Mouse (Mus musculus) CD4-positive, CD25-positive, alpha-beta regulatory T cell, adult 9 weeks (primary cell): ENCODE measurements around the gene Ivns1abp. TPM values are rescaled to one million over a fixed set of nuclear protein-coding genes. Genes with fewer than 3 reads are reported as not detected.

Experiments used
- polyA plus RNA-seq: library from polyadenylated mRNA; unstranded; fragments of 100-300 nt; shearing (Covaris generic); gene quantifications from one replicate; pipeline ENCODE4 v1.2.1, GENCODE M21; 2017

The Ivns1abp gene
- polyA plus RNA-seq, result 144 TPM

DNA sequence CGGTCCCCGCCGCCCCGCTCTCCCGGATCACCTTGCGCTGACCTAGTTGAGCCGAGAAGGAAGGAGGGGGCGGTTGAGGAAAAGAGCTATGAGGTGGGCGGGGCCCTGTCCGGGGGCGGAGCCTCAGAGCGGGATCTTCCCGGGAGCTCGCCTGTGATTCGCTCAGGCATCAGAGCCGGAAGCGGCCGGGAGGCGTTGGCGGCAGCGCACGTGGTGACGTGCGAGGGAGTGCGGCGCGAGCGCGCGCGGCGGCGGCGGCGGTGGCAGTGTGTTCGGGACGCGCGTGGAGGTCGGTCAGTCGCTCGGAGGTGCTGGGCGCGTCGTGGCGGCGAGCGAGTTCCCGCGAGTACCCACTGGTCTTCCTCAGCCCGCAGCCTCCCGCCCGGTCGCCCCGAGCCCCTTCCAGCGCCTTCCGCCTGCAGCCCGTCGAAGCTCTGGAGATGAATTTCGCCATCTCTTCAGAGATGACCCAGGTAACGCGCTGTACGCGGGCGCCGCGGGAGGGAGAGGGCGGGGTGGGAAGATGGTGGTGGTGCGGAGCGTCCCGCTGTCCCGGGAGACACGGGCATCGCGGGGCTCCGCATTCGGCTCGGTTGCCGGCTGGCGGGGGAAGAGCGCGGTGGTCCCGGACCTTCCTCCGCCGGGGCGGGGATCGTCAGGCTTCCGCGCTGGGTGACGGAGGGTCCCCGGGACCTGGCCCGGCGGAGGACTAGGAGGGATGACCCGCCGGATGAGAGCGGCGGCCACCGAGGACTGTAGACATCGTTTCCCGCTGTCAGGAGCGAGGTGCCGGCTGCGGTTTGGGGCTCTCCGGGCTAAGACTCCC, at the start of gene Ivns1abp:
Ivns1abp (plus strand) TSS at position 195 of the 826 bp plus-strand sequence.

Other genes with a start within 250 kb of the Ivns1abp start
- not detected for gene Gm47985, start 161.9 kb upstream of the Ivns1abp start, polyA plus RNA-seq
- gene Gm8947, start 152.1 kb upstream of the Ivns1abp start, polyA plus RNA-seq, result 0.16 TPM
- gene Gm47995, start 146.0 kb upstream of the Ivns1abp start, polyA plus RNA-seq, result not detected
- gene 3110040M04Rik, start 140.4 kb upstream of the Ivns1abp start, polyA plus RNA-seq, result not detected
- gene Gm47996, start 134.3 kb upstream of the Ivns1abp start, polyA plus RNA-seq, result not detected
- gene Swt1, start 84.0 kb downstream of the Ivns1abp start, polyA plus RNA-seq, result 40.8 TPM
- 67.4 TPM for gene Trmt1l, start 84.1 kb downstream of the Ivns1abp start, polyA plus RNA-seq
- 101 TPM for gene Rnf2, start 156.5 kb downstream of the Ivns1abp start, polyA plus RNA-seq
- gene Fam129a, start 226.7 kb downstream of the Ivns1abp start, polyA plus RNA-seq, result 69.2 TPM